Mouse (Mus musculus) R1 (cell line): ENCODE data around the gene Gm45233.

Experiments used
- DNase-seq: peaks from one replicate; pipeline ENCODE4 v3.0.0-alpha.2; 2018; ENCODE audit warnings: low read depth, low spot score

Gene Gm45233

DNA sequence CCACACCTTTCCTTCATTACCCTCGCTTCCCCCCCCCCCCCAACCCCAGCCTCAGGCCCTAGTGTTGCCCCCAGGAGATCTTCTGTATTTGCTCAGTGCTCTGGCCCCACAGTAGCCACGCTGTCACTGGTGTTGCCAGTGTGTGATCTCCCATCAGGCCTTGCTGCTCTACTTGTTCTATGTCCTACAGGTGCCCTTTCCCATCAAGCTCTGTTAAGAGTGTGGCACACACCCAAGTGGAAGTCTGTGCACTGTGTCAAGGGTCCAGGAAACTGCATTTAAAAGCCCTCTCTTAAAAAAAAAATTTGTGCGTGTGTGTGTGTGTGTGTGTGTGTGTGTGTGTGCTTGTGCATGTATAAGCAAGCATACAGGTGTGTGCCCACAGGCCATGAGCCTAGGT lies 4.3 kb downstream of the Gm45233 start:
- DNase-seq: no peak

DNA sequence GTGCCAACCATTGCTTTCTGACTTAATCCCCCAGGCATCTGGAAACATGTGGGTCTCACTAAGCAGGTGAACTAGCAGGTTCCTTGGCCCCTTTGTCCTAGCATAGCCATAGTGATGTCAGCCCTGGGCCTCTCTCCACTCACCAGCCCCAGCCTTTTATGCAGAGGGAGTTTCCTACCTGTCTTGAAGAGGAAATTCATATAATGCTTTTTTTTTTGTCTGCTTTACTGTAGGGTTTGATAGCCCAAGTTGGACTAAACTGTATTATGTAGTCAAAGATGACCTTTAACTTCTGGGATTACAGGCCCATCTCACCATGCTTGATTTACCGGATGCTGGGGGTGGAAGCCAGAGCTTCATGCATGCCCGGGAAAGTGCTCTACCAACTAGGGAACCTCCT lies 5.9 kb downstream of the Gm45233 start:
- DNase-seq: no peak

DNA sequence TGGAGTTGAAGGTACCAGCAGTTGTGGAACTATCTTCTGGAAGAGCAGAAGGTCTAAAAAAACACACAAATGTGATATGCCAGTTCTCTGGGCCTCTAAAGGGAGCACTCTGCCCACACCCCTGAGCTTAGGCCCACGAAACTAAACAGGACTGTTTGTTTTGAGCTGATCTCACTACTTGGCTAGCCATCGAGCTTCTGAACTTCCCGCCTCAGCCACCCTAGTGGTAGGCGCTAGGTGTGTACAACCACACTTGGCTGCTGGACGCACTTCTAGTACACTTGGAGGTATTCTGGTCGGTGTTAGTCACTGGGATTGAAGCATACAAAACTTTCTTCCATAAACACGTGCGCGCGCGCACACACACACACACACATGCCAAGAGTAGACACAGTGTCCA lies 7.8 kb downstream of the Gm45233 start:
- DNase-seq: no peak

DNA sequence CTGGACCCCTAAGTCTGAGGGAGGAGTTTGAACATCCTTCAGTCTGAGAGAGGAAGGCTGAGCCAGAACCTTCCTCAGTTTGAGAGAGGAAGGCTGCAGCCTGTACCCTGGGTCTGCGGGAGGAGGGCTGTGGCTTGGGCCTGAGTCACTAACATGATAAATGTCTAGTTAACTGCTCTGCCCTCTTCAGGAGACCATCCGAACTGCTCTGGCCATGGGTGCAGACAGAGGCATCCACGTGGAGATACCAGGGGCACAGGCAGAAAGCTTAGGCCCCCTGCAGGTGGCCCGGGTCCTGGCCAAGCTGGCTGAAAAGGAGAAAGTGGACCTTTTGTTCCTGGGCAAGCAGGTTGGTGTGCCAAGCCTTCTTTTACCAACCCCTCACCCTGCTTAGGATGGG lies 8.7 kb downstream of the Gm45233 start:
- peak; percentile 75 for DNase-seq

DNA sequence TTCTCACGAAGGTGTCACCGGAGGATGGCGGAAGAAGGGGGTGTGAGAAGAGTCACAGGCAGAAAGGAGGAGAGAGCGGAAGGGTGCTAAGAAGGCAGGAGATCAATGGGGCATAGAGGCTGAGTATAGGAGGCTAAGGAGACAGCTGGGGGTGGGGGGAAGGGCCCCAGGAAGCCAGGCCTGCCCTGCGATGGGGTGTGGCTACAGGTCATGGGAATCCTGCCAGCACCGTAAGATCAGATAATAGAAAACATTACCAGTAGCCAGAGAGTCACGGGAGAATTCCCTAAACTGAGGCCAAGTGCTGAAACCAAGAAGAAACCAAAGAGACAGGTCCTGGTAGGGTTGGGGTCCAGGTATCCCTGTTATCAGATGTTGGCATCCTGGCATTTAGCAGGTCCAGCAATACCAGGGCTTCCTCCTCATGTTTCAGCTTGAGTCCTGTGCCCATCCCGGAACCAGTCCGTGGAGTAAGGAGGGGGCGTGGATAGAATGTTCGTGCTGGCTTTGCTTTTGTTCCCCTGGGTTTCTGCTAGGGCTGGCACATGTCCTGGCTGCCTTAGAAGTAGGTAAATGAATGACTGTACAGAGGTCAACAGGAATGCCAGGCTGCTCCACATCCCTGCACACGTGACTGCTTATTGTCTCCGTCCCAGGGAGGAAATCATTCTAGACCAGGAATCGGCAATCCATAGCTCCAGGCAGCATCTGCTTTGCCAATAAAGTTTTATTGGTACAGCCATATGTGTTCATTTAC lies 9.8 kb downstream of the Gm45233 start:
- DNase-seq: no peak

DNA sequence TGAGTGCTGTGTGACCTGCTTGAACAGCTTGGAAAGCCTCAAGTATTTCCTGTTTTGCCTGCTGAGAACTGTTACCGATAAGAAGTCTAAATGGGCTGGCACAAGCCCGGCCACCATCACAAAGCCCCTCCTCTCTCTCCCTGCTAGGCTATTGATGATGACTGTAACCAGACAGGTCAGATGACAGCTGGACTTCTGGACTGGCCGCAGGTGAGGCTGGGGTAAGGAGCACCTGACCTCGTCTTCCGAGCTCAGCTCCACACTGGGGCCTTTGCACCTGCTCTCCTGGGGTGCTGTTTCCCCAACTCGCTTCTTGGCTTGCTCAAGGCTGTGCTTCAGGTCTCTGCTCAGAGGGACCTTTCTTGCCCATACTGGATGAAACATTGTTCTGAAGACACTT lies 10.4 kb downstream of the Gm45233 start:
- no peak for DNase-seq

DNA sequence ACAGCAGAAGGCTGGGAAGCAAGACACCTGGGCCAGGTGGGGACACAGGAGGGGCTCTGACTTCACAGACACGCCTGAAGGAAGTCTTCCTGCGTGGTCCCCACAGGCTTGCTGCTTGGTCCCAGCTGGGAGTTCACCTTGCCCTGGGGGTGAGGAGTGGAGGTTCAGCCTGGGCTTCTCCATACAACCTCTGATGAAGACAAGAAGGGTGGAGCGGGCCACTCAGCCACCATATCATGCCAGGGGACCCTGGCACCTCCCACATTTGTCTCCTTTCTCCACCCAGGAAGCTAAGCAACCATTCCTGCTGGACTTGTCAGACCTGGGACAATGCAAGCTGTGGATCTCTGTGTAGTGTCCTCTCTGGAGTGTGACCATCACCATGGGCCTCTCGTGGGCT lies 18.9 kb downstream of the Gm45233 start, which contains the start of gene Vsig10l:
TSS of gene Vsig10l (plus strand) at position 301 of the 400 bp plus-strand sequence.
- no peak for DNase-seq

DNA sequence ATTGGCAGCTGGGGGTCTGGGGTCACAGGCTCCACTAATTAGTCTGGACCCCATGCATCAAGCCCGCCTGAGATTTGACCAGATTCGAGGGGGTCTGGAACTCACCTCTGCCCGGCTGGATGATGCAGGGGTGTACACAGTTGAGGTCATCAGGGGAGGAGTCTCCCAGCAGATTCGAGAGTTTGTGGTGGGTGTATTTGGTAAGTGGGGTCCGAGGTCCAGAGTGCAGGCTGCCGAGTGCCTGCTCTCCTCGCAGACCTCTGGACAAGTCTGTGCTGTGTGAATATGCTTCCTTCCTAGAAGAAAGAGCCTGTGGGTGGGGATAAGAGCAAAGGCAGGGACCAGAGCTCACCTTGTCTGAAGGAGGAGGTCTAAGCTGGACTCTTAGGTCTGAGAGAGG lies 20.0 kb downstream of the Gm45233 start:
- no peak for DNase-seq

DNA sequence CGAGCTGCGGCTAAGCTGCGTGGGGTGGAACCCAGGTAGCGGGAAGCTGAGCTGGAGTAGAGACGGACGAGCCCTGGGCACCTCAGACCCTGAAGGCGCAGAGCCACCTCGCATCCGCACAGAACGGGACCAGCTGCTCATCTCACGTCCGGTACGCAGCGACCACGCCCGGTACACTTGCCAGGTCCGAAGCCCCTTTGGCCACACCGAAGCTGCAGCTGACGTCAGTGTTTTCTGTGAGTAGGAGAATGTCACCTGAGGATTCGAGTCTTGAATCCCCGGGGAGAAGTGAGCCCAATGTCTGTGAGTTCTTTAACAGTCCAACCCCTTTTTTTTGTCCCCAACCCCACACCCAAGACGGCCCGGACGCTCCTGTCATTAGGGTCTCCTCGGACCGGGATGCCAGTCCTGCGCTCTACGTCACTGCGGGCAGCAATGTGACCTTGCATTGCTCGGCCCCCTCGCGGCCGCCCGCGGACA lies 21.0 kb downstream of the Gm45233 start:
- no peak for DNase-seq

DNA sequence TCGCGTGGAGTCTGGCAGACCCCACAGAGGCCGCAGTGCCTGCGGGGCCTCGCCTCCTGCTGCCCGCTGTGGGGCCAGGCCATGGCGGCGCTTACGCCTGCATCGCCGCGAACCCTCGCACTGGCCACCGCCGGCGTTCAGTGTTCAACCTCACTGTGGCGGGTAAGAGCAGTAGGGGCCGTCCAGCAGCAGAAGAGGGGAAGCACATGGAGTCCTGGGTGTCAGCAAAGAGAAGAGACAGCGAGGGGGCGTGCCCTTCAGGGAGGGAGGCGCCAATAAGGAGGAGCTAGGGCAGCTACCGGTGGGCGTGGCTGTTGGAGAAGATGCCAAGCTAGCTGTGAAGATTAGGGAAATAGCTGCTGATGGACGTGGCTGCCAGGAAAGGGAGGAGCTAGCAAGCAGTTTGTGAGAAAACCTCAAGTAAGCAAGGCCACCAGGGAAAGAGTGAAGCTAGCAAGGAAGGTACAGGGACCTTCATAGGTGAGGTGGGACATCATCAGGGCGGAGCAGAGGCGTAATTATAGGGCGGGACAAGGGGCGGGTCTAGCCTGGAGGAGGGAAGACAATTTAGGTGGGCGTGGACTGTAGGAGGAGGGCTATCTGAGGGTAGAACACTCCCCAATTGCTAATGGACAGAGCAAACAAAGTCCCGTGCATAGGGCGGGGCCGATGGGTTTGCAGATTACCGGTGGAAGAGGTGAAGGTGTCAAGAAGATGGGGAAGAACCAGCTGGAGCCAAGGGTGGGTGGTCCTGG lies 21.6 kb downstream of the Gm45233 start:
- peak; percentile 97 for DNase-seq

DNA sequence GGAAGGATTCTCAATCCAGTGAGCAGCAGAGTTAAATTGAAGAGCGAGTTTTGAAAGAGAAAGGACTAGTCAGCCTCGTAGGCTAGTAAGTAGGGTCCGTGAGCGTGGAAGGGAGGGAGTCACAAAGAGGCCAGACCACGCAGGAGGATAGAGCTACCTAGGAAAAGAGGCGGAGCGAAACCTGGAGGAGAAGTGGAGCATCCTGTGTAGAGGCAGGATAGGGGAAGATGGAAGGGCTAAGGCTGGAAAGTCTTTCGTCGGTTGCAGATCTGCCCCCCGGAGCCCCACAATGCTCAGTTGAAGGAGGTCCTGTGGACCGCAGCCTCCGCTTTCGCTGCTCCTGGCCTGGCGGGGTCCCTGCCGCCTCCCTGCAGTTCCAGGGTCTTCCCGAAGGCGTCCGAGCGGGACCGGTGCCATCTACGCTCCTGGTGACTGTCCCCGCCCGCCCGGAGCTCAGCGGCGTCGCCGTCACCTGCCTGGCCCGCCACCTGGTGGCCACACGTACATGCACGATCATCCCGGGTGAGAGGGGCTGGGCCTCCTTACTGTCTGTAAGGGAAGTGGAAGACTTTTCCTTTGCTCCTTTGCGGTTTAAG lies 22.3 kb downstream of the Gm45233 start:
- peak; percentile 87 for DNase-seq

DNA sequence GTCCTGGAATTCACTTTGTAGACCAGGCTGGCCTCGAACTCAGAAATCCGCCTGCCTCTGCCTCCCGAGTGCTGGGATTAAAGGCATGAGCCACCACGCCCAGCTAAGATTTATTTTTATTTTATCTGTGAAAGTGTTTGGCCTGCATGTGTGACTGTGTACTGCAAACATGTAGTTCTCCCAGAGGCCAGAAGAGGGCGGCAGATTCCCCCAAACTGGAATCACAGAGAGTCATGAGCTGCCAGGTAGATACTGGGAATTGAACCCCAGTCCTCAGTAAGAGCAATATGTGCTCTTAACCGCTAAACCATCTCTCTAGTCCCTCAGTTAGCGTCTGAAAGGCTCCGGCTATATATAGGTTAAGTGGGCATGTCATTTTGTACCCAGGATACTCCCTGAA lies 26.4 kb downstream of the Gm45233 start:
- peak; percentile 73 for DNase-seq

DNA sequence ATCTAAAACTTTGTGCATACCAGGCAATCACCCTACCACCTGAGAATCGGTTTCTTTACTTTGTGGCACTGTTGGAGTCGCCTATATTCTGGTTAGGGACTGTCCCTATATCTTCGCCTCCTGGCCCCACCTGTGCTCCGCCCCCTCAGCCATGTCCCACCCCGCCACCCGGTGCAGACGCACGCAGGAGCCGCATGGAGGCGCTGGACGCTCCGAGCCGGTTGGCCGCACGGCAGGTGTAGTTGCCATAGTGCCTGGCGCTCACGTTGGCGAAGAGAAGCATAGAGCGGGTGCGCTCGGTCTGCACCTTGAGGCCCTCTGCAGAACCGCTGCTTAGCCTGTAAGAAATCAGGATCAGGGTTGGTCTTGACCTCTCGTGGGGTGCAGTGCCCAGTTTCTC lies 31.8 kb downstream of the Gm45233 start:
- DNase-seq: peak; percentile 84

DNA sequence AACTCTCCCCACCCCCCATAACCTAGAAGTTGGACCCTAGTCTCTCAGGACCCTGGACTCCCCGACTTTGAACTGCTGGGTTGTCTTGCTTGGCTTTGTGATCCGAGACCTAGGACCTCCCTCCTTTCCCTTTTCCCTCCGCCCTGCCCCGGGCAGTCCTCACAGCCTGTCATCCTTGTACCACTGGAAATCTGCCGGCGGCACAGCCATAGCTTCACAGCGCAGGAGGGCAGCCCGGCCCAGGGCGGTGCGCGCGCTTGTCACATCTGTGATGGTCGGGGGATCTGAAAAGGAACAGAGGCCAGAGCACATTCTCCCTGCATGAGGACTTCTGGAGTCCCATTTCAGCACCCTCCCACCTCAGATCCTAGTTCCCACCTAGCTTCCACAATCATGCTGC lies 32.4 kb downstream of the Gm45233 start:
- DNase-seq: peak; percentile 21

DNA sequence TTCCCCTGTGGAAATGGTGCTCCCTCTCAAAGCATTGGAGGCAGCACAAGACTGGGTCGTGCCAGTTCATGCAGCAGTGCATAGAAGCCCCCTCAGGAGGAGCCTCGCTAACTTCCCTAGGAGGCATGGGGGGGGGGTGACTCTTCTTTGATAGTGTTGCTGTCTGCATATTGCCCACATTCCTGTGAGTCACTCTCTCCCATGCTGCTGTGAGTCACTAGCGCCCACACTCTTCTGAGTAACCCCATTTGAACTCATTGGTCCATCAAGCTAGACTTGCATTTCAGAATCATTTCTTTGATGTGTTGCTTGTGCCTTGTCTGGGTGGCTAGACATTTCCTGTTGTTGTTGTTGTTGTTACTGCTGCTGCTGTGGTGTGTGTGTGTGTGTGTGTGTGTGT lies 37.3 kb downstream of the Gm45233 start:
- no peak for DNase-seq

DNA sequence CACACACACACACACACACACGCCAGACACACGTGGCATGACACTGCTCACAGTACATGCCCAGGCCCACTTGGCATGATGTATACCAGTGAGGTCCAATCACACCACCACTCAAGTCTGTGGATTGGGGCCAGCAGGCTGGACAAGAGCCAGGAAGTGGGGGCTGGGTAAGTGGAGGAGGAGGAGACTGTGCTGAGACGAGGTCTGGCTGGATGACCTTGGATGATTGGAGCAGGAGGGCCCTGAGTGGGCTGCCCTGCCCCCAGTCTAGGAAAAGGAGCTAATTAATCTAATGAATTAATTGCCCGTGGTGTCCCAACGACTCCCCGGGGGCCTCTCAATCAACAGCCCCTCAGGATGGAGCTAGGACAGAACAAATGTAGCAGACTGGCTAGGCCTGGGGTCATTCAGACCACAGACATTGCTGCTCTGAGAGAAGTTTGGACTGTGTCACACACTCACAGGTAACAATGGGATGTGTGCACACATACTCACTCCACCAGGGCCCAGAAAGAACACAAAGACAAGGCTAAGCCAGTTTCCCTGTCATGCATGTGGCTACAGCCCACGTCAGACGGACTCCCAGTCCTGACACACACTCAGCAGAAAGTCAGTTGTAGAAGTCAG lies 38.3 kb downstream of the Gm45233 start:
- DNase-seq: no peak

DNA sequence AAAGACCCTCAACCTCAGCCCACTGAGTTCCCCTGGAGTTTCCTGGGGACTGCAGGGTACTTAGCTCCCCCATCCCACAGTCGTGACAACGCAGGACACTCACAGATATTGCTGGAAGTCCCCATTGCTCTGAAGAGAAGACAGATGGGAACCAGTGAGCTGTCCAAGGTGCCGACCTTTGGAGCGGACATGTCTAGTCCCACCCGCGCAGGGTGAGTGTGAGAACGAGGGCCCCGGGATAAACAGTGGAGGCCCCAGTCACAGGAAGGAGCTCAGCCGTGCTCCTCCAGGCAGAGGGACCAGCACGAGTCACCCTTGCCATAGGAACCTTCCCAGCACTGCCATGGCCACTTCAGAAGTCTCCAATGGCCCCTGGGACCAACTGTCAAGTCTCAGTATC lies 39.3 kb downstream of the Gm45233 start:
- DNase-seq: peak; percentile 52

DNA sequence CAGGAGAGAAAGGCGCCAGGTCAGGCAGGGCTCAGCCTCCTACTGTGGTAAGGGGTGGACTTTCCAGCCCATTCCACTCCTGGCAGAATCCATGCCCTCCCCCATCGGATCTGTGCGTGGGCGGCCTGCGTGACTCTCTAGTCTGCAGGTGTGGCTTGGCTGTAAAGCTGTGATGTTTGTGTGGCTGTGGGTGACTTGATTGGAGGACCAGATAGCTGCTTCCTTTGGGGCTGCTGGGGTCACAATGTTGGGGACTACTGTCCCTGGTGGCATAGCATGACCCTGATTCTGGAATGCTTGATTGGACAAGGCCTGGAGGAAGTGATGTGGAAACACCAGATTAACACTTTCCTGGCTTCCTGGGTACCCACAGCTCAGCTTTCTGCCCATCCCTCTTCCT lies 44.7 kb downstream of the Gm45233 start:
- no peak for DNase-seq

DNA sequence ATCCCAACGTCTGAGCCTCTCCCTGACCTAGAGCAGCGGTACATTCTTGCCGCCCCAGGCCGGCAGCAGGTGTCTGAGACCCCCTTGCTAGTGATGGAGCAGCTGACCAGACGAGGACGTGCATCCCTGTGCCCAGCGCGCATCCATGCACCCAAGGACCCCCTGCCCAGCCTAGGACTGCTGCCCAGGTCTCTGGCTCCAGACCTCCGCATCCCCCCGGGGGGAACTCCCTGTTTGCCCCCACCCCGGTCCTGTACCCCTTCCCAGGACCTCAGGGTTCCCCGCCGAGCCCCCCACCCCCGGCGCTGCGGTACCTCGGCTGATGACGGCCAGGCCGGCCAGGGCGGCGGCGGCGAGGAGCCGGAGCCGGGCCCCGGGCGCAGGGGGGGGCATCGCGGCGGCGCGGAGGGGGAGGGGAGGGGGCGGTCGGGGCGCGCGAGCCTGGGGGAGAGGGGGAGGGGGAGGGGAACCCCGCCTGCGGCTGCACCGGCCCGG lies 45.8 kb downstream of the Gm45233 start, which contains the start of gene Iglon5:
TSS of gene Iglon5 (minus strand) at position 445 of the 495 bp plus-strand sequence.
- no peak for DNase-seq

DNA sequence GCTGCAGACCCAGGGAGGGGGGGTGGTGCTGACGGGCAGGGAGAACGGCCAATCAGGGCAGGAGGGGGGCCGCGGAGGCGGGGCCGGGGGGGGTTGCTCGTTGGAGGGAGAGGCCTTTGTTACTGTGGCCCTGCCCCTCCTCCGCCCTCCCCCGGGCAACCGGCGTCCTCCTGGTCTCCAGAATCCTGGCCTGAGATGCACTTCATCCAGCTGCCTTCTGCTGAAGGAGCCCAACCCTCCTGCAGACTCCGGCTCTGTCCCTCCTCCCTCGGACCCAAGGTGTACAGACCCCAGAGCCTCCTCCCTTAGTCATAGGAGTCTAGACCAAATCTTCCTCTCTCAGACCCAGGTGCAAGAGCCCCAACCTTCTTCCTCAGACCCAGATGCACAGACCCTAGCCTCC lies 46.3 kb downstream of the Gm45233 start:
- DNase-seq: peak; percentile 59

DNA sequence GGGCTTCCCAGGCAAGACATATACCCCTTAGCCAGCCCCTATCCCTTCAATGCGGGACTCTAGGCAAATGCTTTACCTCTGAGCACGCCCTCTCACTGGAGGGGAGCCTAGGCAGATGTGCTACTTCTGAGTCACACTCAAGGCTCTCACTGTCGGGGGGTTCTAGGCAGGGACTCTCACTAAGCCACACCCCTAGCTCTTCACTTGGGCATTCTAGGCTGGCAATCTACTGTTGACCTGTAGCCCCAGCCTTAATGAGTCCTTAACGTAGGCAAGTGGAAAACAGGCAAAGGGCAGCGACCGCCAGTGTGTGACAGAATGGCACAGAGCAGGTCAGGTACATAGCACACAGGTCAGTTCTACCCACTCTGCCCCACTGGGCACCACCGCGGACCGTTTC lies 46.9 kb downstream of the Gm45233 start:
- DNase-seq: no peak
